Mouse (Mus musculus) MEL (cell line): ENCODE results near the gene Adat3. TPM values are rescaled to one million over a fixed set of nuclear protein-coding genes. Genes with fewer than 3 reads are reported as not detected.

Experiments used
- DNase-seq: peaks from one replicate; pipeline ENCODE4 v3.0.0; 2011; ENCODE audit warnings: low read depth, low spot score
- H3K27ac ChIP-seq: 2 replicates; pipeline ENCODE4 v1.5.1; 2012; ENCODE audit warnings: low read depth, mild to moderate bottlenecking, control low read depth, low read length, moderate library complexity; ENCODE audit not compliant: control insufficient read depth
- H3K27me3 ChIP-seq, 2 experiments: fragments of 150-350 bp in 1 of 2; sonication (generic) in 1 of 2; 2 replicates each; pipeline ENCODE4 v1.6.1; 2012; ENCODE audit warnings: low read length in 2 of 2, mild to moderate bottlenecking in 2 of 2, improper control_type of control experiment in 1 of 2, moderate library complexity in 1 of 2; ENCODE audit not compliant: insufficient read depth in 2 of 2, control insufficient read depth in 1 of 2
- H3K36me3 ChIP-seq, 2 experiments: 2 replicates each; pipeline ENCODE4 v1.6.1; 2012 to 2014; ENCODE audit warnings: low read length in 2 of 2, improper control_type of control experiment in 1 of 2, inconsistent platforms in 1 of 2, mild to moderate bottlenecking in 1 of 2; ENCODE audit not compliant: insufficient read depth in 2 of 2, control insufficient read depth in 1 of 2
- H3K4me1 ChIP-seq, 2 experiments: fragments of 150-350 bp in 1 of 2; sonication (generic) in 1 of 2; 2 replicates each; pipeline ENCODE4 v1.6.1; 2012; ENCODE audit warnings: low read length in 2 of 2, improper control_type of control experiment in 1 of 2, mild to moderate bottlenecking in 1 of 2; ENCODE audit not compliant: insufficient read depth in 2 of 2, control insufficient read depth in 1 of 2
- H3K4me3 ChIP-seq, 2 experiments: fragments of 150-350 bp in 1 of 2; sonication (generic) in 1 of 2; 2 replicates each; pipeline ENCODE4 v1.5.1; 2012; ENCODE audit warnings: low read depth in 2 of 2, low read length in 2 of 2, mild to moderate bottlenecking in 2 of 2, moderate library complexity in 2 of 2, control low read depth in 1 of 2, improper control_type of control experiment in 1 of 2; ENCODE audit not compliant: control insufficient read depth in 1 of 2, insufficient read depth in 1 of 2
- H3K79me2 ChIP-seq: 2 replicates; pipeline ENCODE4 v1.6.1; 2012; ENCODE audit warnings: mild to moderate bottlenecking, low read length, moderate library complexity; ENCODE audit not compliant: control insufficient read depth, poor library complexity, insufficient read depth
- H3K9ac ChIP-seq: 2 replicates; pipeline ENCODE4 v1.6.1; 2012; ENCODE audit warnings: low read depth, mild to moderate bottlenecking, control low read depth, low read length, moderate library complexity; ENCODE audit not compliant: control insufficient read depth, poor library complexity, severe bottlenecking
- H3K9me3 ChIP-seq: fragments of 150-350 bp; sonication (generic); replicated peaks from 2 replicates; pipeline ENCODE4 v1.6.1; 2012; ENCODE audit warnings: mild to moderate bottlenecking, low read length, improper control_type of control experiment, moderate library complexity; ENCODE audit not compliant: insufficient read depth
- BHLHE40 ChIP-seq: IDR thresholded peaks from 2 replicates; pipeline ENCODE4 v1.6.1; 2012; ENCODE audit warnings: low read depth, mild to moderate bottlenecking, inconsistent platforms, low read length, improper control_type of control experiment, borderline replicate concordance
- CHD1 ChIP-seq: IDR thresholded peaks from 2 replicates; pipeline ENCODE4 v1.6.1; 2012; ENCODE audit warnings: low read depth, mild to moderate bottlenecking, inconsistent platforms, low read length, improper control_type of control experiment
- CTCF ChIP-seq, 3 experiments: IDR thresholded peaks in 2 of 3; conservative IDR thresholded peaks in 1 of 3; 2 replicates each; pipeline ENCODE4 v1.5.1; 2011 to 2012; ENCODE audit warnings: low read length in 3 of 3, low read depth in 2 of 3, mild to moderate bottlenecking in 2 of 3, improper control_type of control experiment in 1 of 3, inconsistent platforms in 1 of 3, mixed read lengths in 1 of 3, moderate library complexity in 1 of 3; ENCODE audit not compliant: control insufficient read depth in 1 of 3, insufficient read depth in 1 of 3, poor library complexity in 1 of 3, severe bottlenecking in 1 of 3
- E2F4 ChIP-seq: IDR thresholded peaks from 2 replicates; pipeline ENCODE4 v1.6.1; 2011; ENCODE audit warnings: low read depth, low read length, improper control_type of control experiment, borderline replicate concordance
- ELF1 ChIP-seq: IDR thresholded peaks from 2 replicates; pipeline ENCODE4 v1.6.1; 2014; ENCODE audit warnings: low read depth, mild to moderate bottlenecking, inconsistent platforms, low read length, improper control_type of control experiment, moderate library complexity
- EP300 ChIP-seq, 2 experiments: IDR thresholded peaks; 2 replicates each; pipeline ENCODE4 v1.6.1; 2011; ENCODE audit warnings: improper control_type of control experiment in 2 of 2, low read length in 2 of 2, low read depth in 1 of 2, mild to moderate bottlenecking in 1 of 2
- ETS1 ChIP-seq: IDR thresholded peaks from 2 replicates; pipeline ENCODE4 v1.6.1; 2012; ENCODE audit warnings: low read depth, mild to moderate bottlenecking, inconsistent platforms, low read length, improper control_type of control experiment, moderate library complexity
- GABPA ChIP-seq: IDR thresholded peaks from 2 replicates; pipeline ENCODE4 v1.6.1; 2012; ENCODE audit warnings: low read depth, mild to moderate bottlenecking, inconsistent platforms, low read length, improper control_type of control experiment, moderate library complexity
- GATA1 ChIP-seq: IDR thresholded peaks from 2 replicates; pipeline ENCODE4 v1.6.1; 2011; ENCODE audit warnings: low read depth, low read length, improper control_type of control experiment
- HCFC1 ChIP-seq: IDR thresholded peaks from 2 replicates; pipeline ENCODE4 v1.6.1; 2012; ENCODE audit warnings: low read depth, mild to moderate bottlenecking, inconsistent platforms, low read length, improper control_type of control experiment, moderate library complexity
- JUND ChIP-seq: IDR thresholded peaks from 2 replicates; pipeline ENCODE4 v1.6.1; 2011; ENCODE audit warnings: low read depth, mild to moderate bottlenecking, improper control_type of control experiment, low read length
- KAT2A ChIP-seq: conservative IDR thresholded peaks from 2 replicates; pipeline ENCODE4 v1.6.1; 2012; ENCODE audit warnings: low read depth, low read length, improper control_type of control experiment, inconsistent platforms
- MAFK ChIP-seq: IDR thresholded peaks from 2 replicates; pipeline ENCODE4 v1.6.1; 2011; ENCODE audit warnings: low read depth, mild to moderate bottlenecking, low read length, improper control_type of control experiment, borderline replicate concordance
- MAZ ChIP-seq: IDR thresholded peaks from 2 replicates; pipeline ENCODE4 v1.6.1; 2012; ENCODE audit warnings: low read depth, mild to moderate bottlenecking, inconsistent platforms, low read length, improper control_type of control experiment
- MEF2A ChIP-seq: IDR thresholded peaks from 2 replicates; pipeline ENCODE4 v1.6.1; 2014; ENCODE audit warnings: low read depth, mild to moderate bottlenecking, inconsistent platforms, low read length, improper control_type of control experiment; ENCODE audit not compliant: poor library complexity, insufficient replicate concordance, severe bottlenecking; ENCODE audit errors: extremely low read depth
- MXI1 ChIP-seq: IDR thresholded peaks from 2 replicates; pipeline ENCODE4 v1.6.1; 2011; ENCODE audit warnings: mild to moderate bottlenecking, low read depth, low read length, improper control_type of control experiment
- MYB ChIP-seq: IDR thresholded peaks from 2 replicates; pipeline ENCODE4 v1.6.1; 2011; ENCODE audit warnings: mild to moderate bottlenecking, low read depth, low read length, improper control_type of control experiment
- MYC ChIP-seq: IDR thresholded peaks from 2 replicates; pipeline ENCODE4 v1.6.1; 2011; ENCODE audit warnings: low read depth, mild to moderate bottlenecking, low read length, improper control_type of control experiment, moderate library complexity
- NELFE ChIP-seq: IDR thresholded peaks from 2 replicates; pipeline ENCODE4 v1.6.1; 2011; ENCODE audit warnings: low read depth, low read length, improper control_type of control experiment
- NRF1 ChIP-seq: IDR thresholded peaks from 2 replicates; pipeline ENCODE4 v1.6.1; 2014; ENCODE audit warnings: low read depth, mild to moderate bottlenecking, inconsistent platforms, low read length, improper control_type of control experiment, moderate library complexity; ENCODE audit not compliant: poor library complexity, insufficient read depth, severe bottlenecking
- POLR2A ChIP-seq, 2 experiments: IDR thresholded peaks; 2 replicates each; pipeline ENCODE4 v1.6.1; 2011 to 2012; ENCODE audit warnings: low read length in 2 of 2, mild to moderate bottlenecking in 2 of 2, control low read depth in 1 of 2, improper control_type of control experiment in 1 of 2, low read depth in 1 of 2, moderate library complexity in 1 of 2; ENCODE audit not compliant: control insufficient read depth in 1 of 2, insufficient read depth in 1 of 2, poor library complexity in 1 of 2
- POLR2AphosphoS5 ChIP-seq: IDR thresholded peaks from 2 replicates; pipeline ENCODE4 v1.6.1; 2012; ENCODE audit warnings: low read depth, borderline replicate concordance, mild to moderate bottlenecking, inconsistent platforms, low read length, moderate library complexity, mixed read lengths
- RAD21 ChIP-seq: IDR thresholded peaks from 2 replicates; pipeline ENCODE4 v1.6.1; 2011; ENCODE audit warnings: mild to moderate bottlenecking, low read depth, low read length, improper control_type of control experiment
- RCOR1 ChIP-seq: IDR thresholded peaks from 2 replicates; pipeline ENCODE4 v1.6.1; 2012; ENCODE audit warnings: low read depth, mild to moderate bottlenecking, inconsistent platforms, low read length, improper control_type of control experiment
- SIN3A ChIP-seq: IDR thresholded peaks from 2 replicates; pipeline ENCODE4 v1.6.1; 2012; ENCODE audit warnings: low read length, improper control_type of control experiment, inconsistent platforms
- SMC3 ChIP-seq: IDR thresholded peaks from 2 replicates; pipeline ENCODE4 v1.6.1; 2011; ENCODE audit warnings: low read depth, low read length, improper control_type of control experiment
- TBP ChIP-seq: IDR thresholded peaks from 2 replicates; pipeline ENCODE4 v1.8.0; 2011; ENCODE audit warnings: low read depth, low read length, improper control_type of control experiment
- TCF12 ChIP-seq: IDR thresholded peaks from 2 replicates; pipeline ENCODE4 v1.6.1; 2014; ENCODE audit warnings: low read depth, mild to moderate bottlenecking, inconsistent platforms, low read length, improper control_type of control experiment, moderate library complexity
- UBTF ChIP-seq: IDR thresholded peaks from 2 replicates; pipeline ENCODE4 v1.6.1; 2012; ENCODE audit warnings: low read depth, mild to moderate bottlenecking, inconsistent platforms, low read length, improper control_type of control experiment, moderate library complexity, borderline replicate concordance; ENCODE audit not compliant: insufficient read depth
- USF1 ChIP-seq: IDR thresholded peaks from 2 replicates; pipeline ENCODE4 v1.6.1; 2014; ENCODE audit warnings: low read depth, mild to moderate bottlenecking, inconsistent platforms, low read length, improper control_type of control experiment, moderate library complexity
- USF2 ChIP-seq, 2 experiments: IDR thresholded peaks; 2 replicates each; pipeline ENCODE4 v1.6.1; 2011 to 2012; ENCODE audit warnings: improper control_type of control experiment in 2 of 2, low read length in 2 of 2, borderline replicate concordance in 1 of 2, inconsistent platforms in 1 of 2, low read depth in 1 of 2, mild to moderate bottlenecking in 1 of 2; ENCODE audit not compliant: insufficient read depth in 1 of 2
- ZC3H11A ChIP-seq: IDR thresholded peaks from 2 replicates; pipeline ENCODE4 v1.6.1; 2012; ENCODE audit warnings: low read depth, mild to moderate bottlenecking, inconsistent platforms, low read length, improper control_type of control experiment
- ZKSCAN1 ChIP-seq: IDR thresholded peaks from 2 replicates; pipeline ENCODE4 v1.6.1; 2012; ENCODE audit warnings: low read depth, mild to moderate bottlenecking, inconsistent platforms, low read length, improper control_type of control experiment, moderate library complexity
- ZMIZ1 ChIP-seq: IDR thresholded peaks from 2 replicates; pipeline ENCODE4 v1.6.1; 2012; ENCODE audit warnings: low read depth, mild to moderate bottlenecking, inconsistent platforms, low read length, improper control_type of control experiment, moderate library complexity
- ZNF384 ChIP-seq: IDR thresholded peaks from 2 replicates; pipeline ENCODE4 v1.6.1; 2012; ENCODE audit warnings: low read depth, mild to moderate bottlenecking, inconsistent platforms, low read length, improper control_type of control experiment
- polyA plus RNA-seq, 2 experiments: library from polyadenylated mRNA; stranded (reverse) in 1 of 2; unstranded in 1 of 2; fragments of >175 nt in 1 of 2; fragments of >200 nt in 1 of 2; gene quantifications; 2 replicates each; pipeline versions ENCODE4 v1.2.1 to v1.2.4; 2012; ENCODE audit warnings: low replicate concordance in 2 of 2, low read depth in 1 of 2; ENCODE audit not compliant: insufficient read length in 2 of 2, insufficient read depth in 1 of 2, missing spikeins in 1 of 2
- total RNA-seq: library from RNA; depleted of rRNA; stranded (reverse); fragments of 300-350 nt; gene quantifications from 2 replicates; pipeline ENCODE4 v1.2.3, GENCODE M21; 2012; rRNA removed

Gene Adat3
- total RNA-seq (7.2 and 7.7 TPM in 2 replicates), polyA plus RNA-seq (1 to 10 TPM in 1 of 2 experiments, not detected in 1; 7.4 TPM)

- Histone ChIP-seq H3K4me1 (peaks cover 8 to 17% of the 10 kb centered on the region in 2 experiments), H3K9me3 (no peaks in the 10 kb centered on the region)
- TF ChIP-seq ZMIZ1 (peak; percentile 85), MAZ (peak; percentile 51; the same call in 1 of the 2 replicates), ZC3H11A (no peak), MAFK (no peak), KAT2A (peak; percentile 69; the same call in 1 of the 2 replicates), MYC (peak; percentile 92), MEF2A (no peak), MXI1 (peak; percentile 97), POLR2AphosphoS5 (no peak), E2F4 (no peak), TCF12 (peak; percentile 81), RCOR1 (peak; percentile 96), BHLHE40 (peak; percentile 80; the same call in 1 of the 2 replicates), JUND (no peak), GATA1 (peak; percentile 76), USF1 (0 out of 2 replicates have a peak, but pooled peaks have one; percentile 27), SMC3 (no peak), USF2 (IDR thresholded peaks at IDR 0.05; ENCODE audit: borderline replicate concordance in 1 of 2, insufficient read depth in 1 of 2, low read depth in 1 of 2, low read length in 2 of 2) (no peak), CTCF (IDR thresholded peaks at IDR 0.05 in 2 of 3, conservative IDR thresholded peaks at IDR 0.05 in 1 of 3; ENCODE audit: control insufficient read depth in 1 of 3, insufficient read depth in 1 of 3, low read depth in 2 of 3, low read length in 3 of 3, poor library complexity in 1 of 3, severe bottlenecking in 1 of 3) (no peak), UBTF (no peak), NRF1 (peak; percentile 86), ETS1 (peak; percentile 94), HCFC1 (peak; percentile 91), GABPA (no peak), RAD21 (no peak), NELFE (peak; percentile 94), ZNF384 (no peak), MYB (peak; percentile 72), ZKSCAN1 (no peak), CHD1 (no peak), POLR2A (IDR thresholded peaks at IDR 0.05; ENCODE audit: control insufficient read depth in 1 of 2, insufficient read depth in 1 of 2, low read depth in 1 of 2, low read length in 2 of 2, poor library complexity in 1 of 2) (peak; percentile 82 to 94), TBP (peak; percentile 79), SIN3A (peak; percentile 95), EP300 (IDR thresholded peaks at IDR 0.05; ENCODE audit: low read depth in 1 of 2, low read length in 2 of 2) (peak; percentile 35 to 75; a peak in 3 of 4 replicates), ELF1 (peak; percentile 91)
Measured at GRCm38 (mm10) chr10:80602698-80603325, at the start of gene Adat3, which contains the start of gene Scamp4. Adat3 (plus strand) TSS chr10:80602880. Scamp4 (plus strand) TSS chr10:80602872.

More at GRCm38 (mm10) chr10:80602698-80603325, at the start of gene Adat3, which contains the start of gene Scamp4:
- Histone ChIP-seq H3K36me3 (peaks cover 0 to 15% of the 10 kb centered on the region in 2 experiments; a peak in 2 of 4 replicates), H3K27ac (peak within 1 kb of the TSS; percentile 90), H3K4me3 (peak within 1 kb of the TSS; percentile 78 to 91), H3K79me2 (peaks cover 37% of the 10 kb centered on the region), H3K27me3 (no peaks in the 10 kb centered on the region), H3K9ac (peak within 1 kb of the TSS; percentile 92)
- peak; percentile 98 for DNase-seq
